Mouse (Mus musculus) layer of hippocampus, adult 8-10 months (tissue): ENCODE results near the gene Rai14. TPM values are rescaled to one million over a fixed set of nuclear protein-coding genes. Genes with fewer than 3 reads are reported as not detected.

ENCODE experiments used
- DNase-seq, 2 experiments: peaks; one replicate each; pipeline ENCODE4 v3.0.0; 2022; ENCODE audit warnings: low spot score in 2 of 2
- total RNA-seq, 4 experiments: library from RNA; stranded (reverse); gene quantifications; 2 replicates each; pipeline ENCODE4 v1.2.4; 2022

Rai14 gene
- total RNA-seq, 4 experiments from 2014 or later, result 6.0 to 10.8 (median 7.0) TPM

- no peak for DNase-seq
Observed at GRCm38 (mm10) chr15:10690973-10691372, 23.5 kb downstream of the Rai14 start.

GRCm38 (mm10) chr15:10690219-10690618 lies 24.2 kb downstream of the Rai14 start:
- no peak for DNase-seq

- DNase-seq, result no peak
Observed at GRCm38 (mm10) chr15:10689304-10689703, 25.1 kb downstream of the Rai14 start.

GRCm38 (mm10) chr15:10688686-10689085 lies 25.7 kb downstream of the Rai14 start:
- no peak for DNase-seq

GRCm38 (mm10) chr15:10687365-10687764 lies 27.1 kb downstream of the Rai14 start:
- DNase-seq, result no peak

GRCm38 (mm10) chr15:10685692-10686430 lies 28.6 kb downstream of the Rai14 start:
- DNase-seq, result no peak

- DNase-seq, result no peak
Observed at GRCm38 (mm10) chr15:10683687-10684203, 30.7 kb downstream of the Rai14 start.

- no peak for DNase-seq
Observed at GRCm38 (mm10) chr15:10680514-10680913, 33.9 kb downstream of the Rai14 start.

- DNase-seq, result no peak
Observed at GRCm38 (mm10) chr15:10679571-10679970, 34.9 kb downstream of the Rai14 start.

- no peak for DNase-seq
Observed at GRCm38 (mm10) chr15:10675801-10676200, 38.6 kb downstream of the Rai14 start.

GRCm38 (mm10) chr15:10672880-10673279 lies 41.5 kb downstream of the Rai14 start:
- DNase-seq, result no peak

- no peak for DNase-seq
Observed at GRCm38 (mm10) chr15:10671868-10672267, 42.6 kb downstream of the Rai14 start.

GRCm38 (mm10) chr15:10670107-10670506 lies 44.3 kb downstream of the Rai14 start:
- DNase-seq, result no peak

- no peak for DNase-seq
Observed at GRCm38 (mm10) chr15:10668120-10668900, 46.1 kb downstream of the Rai14 start.

- no peak for DNase-seq
Observed at GRCm38 (mm10) chr15:10665816-10666215, 48.6 kb downstream of the Rai14 start.

GRCm38 (mm10) chr15:10664529-10664898 lies 49.9 kb downstream of the Rai14 start:
- no peak for DNase-seq

- no peak for DNase-seq
Observed at GRCm38 (mm10) chr15:10663793-10664528, 50.5 kb downstream of the Rai14 start.

GRCm38 (mm10) chr15:10661961-10662606 lies 52.3 kb downstream of the Rai14 start:
- DNase-seq, result no peak

- DNase-seq, result no peak
Observed at GRCm38 (mm10) chr15:10658803-10659202, 55.6 kb downstream of the Rai14 start.

GRCm38 (mm10) chr15:10656146-10656545 lies 58.3 kb downstream of the Rai14 start:
- no peak for DNase-seq
